Mouse (Mus musculus): Measurements from ENCODE around the gene Aldoart1. TPM values are rescaled to one million over a fixed set of nuclear protein-coding genes. Genes with fewer than 3 reads are reported as not detected.

Aldoart1 gene
- 0.89 TPM for polyA plus RNA-seq (2017; shearing (Covaris generic))

GRCm38 (mm10) chr4:72852534-72852933 is at the start of gene Aldoart1:
TSS of gene Aldoart1 (minus strand) at chr4:72852634.

